24 mouse cellular contexts compared by ENCODE assay signal in genomic region chr19:32165711-32166110, GRCm38 (mm10). TPM values are rescaled to one million over a fixed set of nuclear protein-coding genes. Genes with fewer than 3 reads are reported as not detected.
DNase-seq lines count a peak whose midpoint lies in the region; ATAC-seq and TF ChIP-seq lines count a peak whose summit lies in the region.
"Had no signal": no experiment of that assay in that cellular context is flagged by ENCODE, and none has a peak within 500 bp of the region (broad histone marks: within the 10 kb centered on the region; RNA-seq: fewer than 3 reads in every experiment).

No protein-coding gene starts in this region.

- 0 out of 2 replicates have a peak, but pooled peaks have one; percentile 44 for ATAC-seq in midbrain, embryonic 16.5 days
- ATAC-seq in midbrain, embryonic 14.5 days (ENCODE audit: low FRiP score, low TSS enrichment) = no peak
- ATAC-seq: forebrain, embryonic 14.5 days; forebrain, postnatal 0 days; hindbrain, embryonic 16.5 days; intestine, embryonic 16.5 days; Patski had no signal

- no peaks in the 10 kb centered on the region for H3K36me3 ChIP-seq in midbrain, embryonic 16.5 days (ENCODE audit: control insufficient read depth, insufficient read depth, low read length)
- H3K36me3 ChIP-seq in midbrain, embryonic 14.5 days (ENCODE audit: control insufficient read depth, insufficient read depth, low read length) = no peaks in the 10 kb centered on the region
- H3K36me3 ChIP-seq: forebrain, embryonic 10.5 days; hindbrain, embryonic 12.5 days had no signal

- H3K9me3 ChIP-seq in midbrain, embryonic 16.5 days (replicated peaks; ENCODE audit: control insufficient read depth, low read length, poor library complexity, severe bottlenecking) = no peaks in the 10 kb centered on the region
- no peaks in the 10 kb centered on the region for H3K9me3 ChIP-seq in midbrain, embryonic 14.5 days (ENCODE audit: control insufficient read depth, low read length)
- H3K9me3 ChIP-seq: forebrain, embryonic 10.5 days; G1E; hindbrain, embryonic 12.5 days had no signal

- peak overlapping the region; percentile 29; the same call in 1 of the 2 replicates for H3K27ac ChIP-seq in gastrocnemius, adult 2 months
- H3K27ac ChIP-seq in midbrain, embryonic 16.5 days (ENCODE audit: low read length) = no peak overlapping the region
- H3K27ac ChIP-seq in midbrain, embryonic 14.5 days (replicated peaks; ENCODE audit: low read depth, low read length) = no peak overlapping the region
- H3K27ac ChIP-seq: forebrain, embryonic 10.5 days; heart, adult 2 months; hindbrain, embryonic 12.5 days had no signal

- intact Hi-C loops in gastrocnemius, adult 2 months (cut with DNase I) = no loop called here
- intact Hi-C loops in gastrocnemius, postnatal 36 days (cut with DNase I) = no loop called here

- H3K4me3 ChIP-seq in gastrocnemius, adult 2 months = no peak overlapping the region
- H3K4me3 ChIP-seq in midbrain, embryonic 16.5 days (ENCODE audit: low read depth, low read length) = no peak overlapping the region
- no peak overlapping the region for H3K4me3 ChIP-seq in midbrain, embryonic 14.5 days (replicated peaks; ENCODE audit: low read depth, low read length)
- H3K4me3 ChIP-seq: forebrain, embryonic 10.5 days; heart, adult 2 months; hindbrain, embryonic 12.5 days had no signal

- H3K4me2 ChIP-seq in midbrain, embryonic 16.5 days (ENCODE audit: low read length) = no peak overlapping the region
- no peak overlapping the region for H3K4me2 ChIP-seq in midbrain, embryonic 14.5 days (ENCODE audit: low read length)
- H3K4me2 ChIP-seq: heart, embryonic 11.5 days; hindbrain, embryonic 12.5 days had no signal

- no peak for TF ChIP-seq CTCF in gastrocnemius, adult 2 months (IDR thresholded peaks at IDR 0.05)

- WGBS in midbrain, embryonic 16.5 days = 75% methylated on average over 6 of the region's 6 CpGs
- 91% methylated on average over 6 of the region's 6 CpGs for WGBS in midbrain, embryonic 14.5 days

- no peaks in the 10 kb centered on the region; the same call in 1 of the 2 replicates for H3K4me1 ChIP-seq in midbrain, embryonic 16.5 days (ENCODE audit: control insufficient read depth, insufficient read depth, low read length)
- H3K4me1 ChIP-seq in midbrain, embryonic 14.5 days (ENCODE audit: control insufficient read depth, insufficient read depth, low read length) = no peaks in the 10 kb centered on the region
- H3K4me1 ChIP-seq: forebrain, embryonic 10.5 days; hindbrain, embryonic 12.5 days had no signal

- H3K9ac ChIP-seq in midbrain, embryonic 16.5 days (ENCODE audit: low read depth, low read length) = no peak overlapping the region
- H3K9ac ChIP-seq in midbrain, embryonic 14.5 days (replicated peaks; ENCODE audit: low read length) = no peak overlapping the region
- H3K9ac ChIP-seq: forebrain, postnatal 0 days; hindbrain, embryonic 12.5 days had no signal

- DNase-seq in gastrocnemius, adult 2 months = no peak
- DNase-seq in gastrocnemius, postnatal 36 days = no peak
- no peak for DNase-seq in midbrain, embryonic 14.5 days
- DNase-seq in retina, postnatal 1 day = peak; percentile 29
- no peak for DNase-seq in adrenal gland, postnatal 14 days
- DNase-seq: adrenal gland, postnatal 10 days; B cell, adult 2 months; cerebellum, adult 18-20 months; cerebellum, adult 9-10 months; cerebellum, postnatal 14 days; forebrain, postnatal 0 days; gastrocnemius, postnatal 14 days; heart, adult 2 months; kidney, adult 18-20 months had no signal

- no peaks in the 10 kb centered on the region for H3K27me3 ChIP-seq in midbrain, embryonic 16.5 days (ENCODE audit: control insufficient read depth, insufficient read depth, low read depth, low read length)
- no peaks in the 10 kb centered on the region for H3K27me3 ChIP-seq in midbrain, embryonic 14.5 days (ENCODE audit: control insufficient read depth, insufficient read depth, low read length)
- H3K27me3 ChIP-seq: CH12.LX; hindbrain, embryonic 12.5 days; Patski had no signal

RNA-seq across cellular contexts. Expression of gene Asah2, which starts 57.7 kb away (rescaled TPM):
- total RNA-seq in gastrocnemius, adult 2 months (2021) = 1 to 10 TPM; 4.3 to 5.4 TPM
- 1 to 10 TPM; 5.4 to 7.0 TPM for total RNA-seq in gastrocnemius, postnatal 36 days (2021)
- polyA plus RNA-seq in midbrain, embryonic 16.5 days (2015; fragmentation: Nextera tagmentation; extraction: Ambion mirVana) = 0.54 and 0.60 TPM in 2 replicates
- polyA plus RNA-seq in midbrain, embryonic 14.5 days (2014; fragmentation: Nextera tagmentation; extraction: Ambion mirVana) = 0.35 and 0.71 TPM in 2 replicates
- total RNA-seq in adrenal gland, postnatal 14 days (2021) = 17.8 and 20.2 TPM in 2 replicates
